Mouse (Mus musculus) heart, embryonic 15.5 days (tissue): ENCODE results near the gene Syn3. TPM values are rescaled to one million over a fixed set of nuclear protein-coding genes. Genes with fewer than 3 reads are reported as not detected.

Experiments
- ATAC-seq: fragments of 200-750 bp; cut with Nextera tagmentation; replicated peaks from 2 replicates; pipeline ENCODE4 v1.8.0; 2017; ENCODE audit warnings: low read depth, moderate TSS enrichment; ENCODE audit not compliant: insufficient number of reproducible peaks, insufficient read depth, low FRiP score
- H3K27ac ChIP-seq: fragments of 300-500 bp; sonication (generic); 2 replicates; pipeline ENCODE4 v1.5.1; 2015; ENCODE audit warnings: mild to moderate bottlenecking, inconsistent platforms
- H3K27me3 ChIP-seq: fragments of 300-500 bp; sonication (generic); 2 replicates; pipeline ENCODE4 v1.6.1; 2015; ENCODE audit warnings: inconsistent platforms
- H3K36me3 ChIP-seq: fragments of 300-500 bp; sonication (generic); 2 replicates; pipeline ENCODE4 v1.6.1; 2015; ENCODE audit warnings: mild to moderate bottlenecking, inconsistent platforms
- H3K4me1 ChIP-seq: fragments of 300-500 bp; sonication (generic); replicated peaks from 2 replicates; pipeline ENCODE4 v1.6.1; 2015; ENCODE audit warnings: inconsistent platforms
- H3K4me2 ChIP-seq: fragments of 300-500 bp; sonication (generic); 2 replicates; pipeline ENCODE4 v1.6.1; 2015; ENCODE audit warnings: inconsistent platforms, mild to moderate bottlenecking, moderate library complexity
- H3K4me3 ChIP-seq: fragments of 300-500 bp; sonication (generic); 2 replicates; pipeline ENCODE4 v1.5.1; 2015; ENCODE audit warnings: mild to moderate bottlenecking, inconsistent platforms
- H3K9ac ChIP-seq: fragments of 300-500 bp; sonication (generic); 2 replicates; pipeline ENCODE4 v1.6.1; 2015; ENCODE audit warnings: mild to moderate bottlenecking, inconsistent platforms
- H3K9me3 ChIP-seq: fragments of 300-500 bp; sonication (generic); replicated peaks from 2 replicates; pipeline ENCODE4 v1.6.1; 2016; ENCODE audit warnings: inconsistent platforms
- WGBS: fragments of 180-500 bp; shearing (Covaris S2); methylation state at CpG from one replicate; pipeline ENCODE4 v1.1.7; 2015; ENCODE audit warnings: mixed read lengths; 5-methylcytosine and 5-hydroxymethylcytosine counted together
- polyA plus RNA-seq: library from polyadenylated mRNA; unstranded; fragments of >200 nt; fragmentation: Nextera tagmentation; extraction: Ambion mirVana; gene quantifications from 2 replicates; pipeline ENCODE4 v1.2.1, GENCODE M21; 2015

Gene Syn3
- polyA plus RNA-seq, 1 experiment from 2014 or later = 0.82 TPM

GRCm38 (mm10) chr10:86194722-86195121, 304.0 kb downstream of the Syn3 start:
- no peak overlapping the region for H3K9ac ChIP-seq
- H3K36me3 ChIP-seq = no peaks in the 10 kb centered on the region
- no peaks in the 10 kb centered on the region for H3K27me3 ChIP-seq
- WGBS = 63% methylated on average over 4 of the region's 4 CpGs
- ATAC-seq = no peak
- no peaks in the 10 kb centered on the region for H3K9me3 ChIP-seq
- no peak overlapping the region for H3K4me2 ChIP-seq
- no peak overlapping the region for H3K27ac ChIP-seq
- H3K4me3 ChIP-seq = no peak overlapping the region
- H3K4me1 ChIP-seq = peaks cover 6% of the 10 kb centered on the region; the same call in 1 of the 2 replicates

GRCm38 (mm10) chr10:86193863-86194434, 304.7 kb downstream of the Syn3 start:
- Histone ChIP-seq H3K4me2 (no peak overlapping the region), H3K4me3 (no peak overlapping the region), H3K36me3 (no peaks in the 10 kb centered on the region), H3K9me3 (no peaks in the 10 kb centered on the region), H3K27me3 (no peaks in the 10 kb centered on the region), H3K9ac (no peak overlapping the region), H3K27ac (no peak overlapping the region), H3K4me1 (peaks cover 6% of the 10 kb centered on the region; the same call in 1 of the 2 replicates)
- no peak for ATAC-seq
- 52% methylated on average over 4 of the region's 4 CpGs for WGBS

GRCm38 (mm10) chr10:86188614-86189013, 310.1 kb downstream of the Syn3 start:
- H3K9ac ChIP-seq = no peak overlapping the region
- H3K4me1 ChIP-seq = no peaks in the 10 kb centered on the region
- no peak overlapping the region for H3K4me3 ChIP-seq
- H3K4me2 ChIP-seq = no peak overlapping the region
- no peaks in the 10 kb centered on the region for H3K9me3 ChIP-seq
- H3K27me3 ChIP-seq = no peaks in the 10 kb centered on the region
- no peak overlapping the region for H3K27ac ChIP-seq
- H3K36me3 ChIP-seq = no peaks in the 10 kb centered on the region
- ATAC-seq = no peak
- WGBS = 70% methylated on average over 4 of the region's 4 CpGs

DNA sequence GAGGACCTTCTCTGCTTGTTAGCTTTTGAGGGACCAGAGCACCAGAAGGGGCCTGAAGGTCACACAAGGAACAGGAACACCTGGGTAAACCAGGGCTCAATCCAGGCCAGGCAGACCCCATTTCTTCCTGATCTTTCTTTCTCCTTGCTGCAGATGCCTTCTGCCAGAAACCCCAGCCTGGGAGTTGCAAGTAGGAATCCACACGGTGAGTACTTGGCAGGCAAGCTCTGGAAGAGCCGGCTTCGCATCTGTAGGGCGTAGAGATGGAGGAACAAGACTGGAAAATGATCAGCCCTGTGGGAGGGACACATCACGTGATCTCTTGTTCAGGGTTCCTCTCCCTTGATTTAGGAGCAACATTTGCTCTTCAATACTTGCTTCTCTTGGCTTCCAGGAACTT, 310.8 kb downstream of the Syn3 start:
- H3K9me3 ChIP-seq = no peaks in the 10 kb centered on the region
- H3K4me3 ChIP-seq = no peak overlapping the region
- no peak for ATAC-seq
- H3K27ac ChIP-seq = no peak overlapping the region
- H3K4me2 ChIP-seq = no peak overlapping the region
- no peaks in the 10 kb centered on the region for H3K4me1 ChIP-seq
- H3K36me3 ChIP-seq = no peaks in the 10 kb centered on the region
- 75% methylated on average over 5 of the region's 5 CpGs for WGBS
- no peak overlapping the region for H3K9ac ChIP-seq
- no peaks in the 10 kb centered on the region for H3K27me3 ChIP-seq

DNA sequence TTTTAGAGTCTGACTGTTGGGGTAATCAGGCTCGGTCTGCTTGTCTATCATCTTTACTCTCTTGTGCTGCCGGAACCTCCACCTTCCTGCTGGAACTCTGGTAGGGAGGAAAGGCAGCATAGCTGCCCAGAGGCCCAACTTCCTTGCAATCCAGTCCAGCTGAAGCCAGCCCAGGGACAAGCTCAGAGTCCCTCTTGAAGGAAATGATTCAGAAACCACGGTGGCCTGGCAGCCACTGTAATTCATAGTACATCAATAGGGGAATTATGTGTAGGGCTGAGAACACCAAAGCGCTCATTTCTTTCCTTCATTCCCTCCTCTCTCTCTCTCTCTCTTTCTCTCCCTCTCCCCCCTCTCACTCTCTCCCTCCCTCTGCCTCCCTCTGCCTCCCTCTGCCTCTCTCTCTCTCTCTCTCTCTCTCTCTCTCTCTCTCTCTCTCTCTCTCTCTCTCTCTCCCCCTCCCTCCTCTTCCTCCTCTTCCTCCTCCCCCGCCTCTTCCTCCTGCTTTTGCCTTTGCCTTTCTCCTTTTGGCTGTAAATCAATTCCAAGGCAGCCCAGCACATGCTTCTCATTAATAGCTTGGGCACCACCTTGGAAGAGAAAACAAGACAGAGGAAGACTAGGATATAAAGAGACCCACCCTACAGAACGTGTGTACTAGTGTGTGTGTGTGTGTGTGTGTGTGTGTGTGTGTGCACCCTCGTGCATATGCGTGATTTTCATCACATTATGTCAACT, 315.4 kb downstream of the Syn3 start:
- Histone ChIP-seq H3K4me3 (no peak overlapping the region), H3K36me3 (no peaks in the 10 kb centered on the region), H3K9ac (no peak overlapping the region), H3K27me3 (no peaks in the 10 kb centered on the region), H3K9me3 (no peaks in the 10 kb centered on the region), H3K27ac (0 out of 2 replicates have a peak overlapping the region, but pooled peaks have one; percentile 16), H3K4me1 (no peaks in the 10 kb centered on the region), H3K4me2 (no peak overlapping the region)
- no peak for ATAC-seq
- WGBS = 56% methylated on average over 8 of the region's 8 CpGs

DNA sequence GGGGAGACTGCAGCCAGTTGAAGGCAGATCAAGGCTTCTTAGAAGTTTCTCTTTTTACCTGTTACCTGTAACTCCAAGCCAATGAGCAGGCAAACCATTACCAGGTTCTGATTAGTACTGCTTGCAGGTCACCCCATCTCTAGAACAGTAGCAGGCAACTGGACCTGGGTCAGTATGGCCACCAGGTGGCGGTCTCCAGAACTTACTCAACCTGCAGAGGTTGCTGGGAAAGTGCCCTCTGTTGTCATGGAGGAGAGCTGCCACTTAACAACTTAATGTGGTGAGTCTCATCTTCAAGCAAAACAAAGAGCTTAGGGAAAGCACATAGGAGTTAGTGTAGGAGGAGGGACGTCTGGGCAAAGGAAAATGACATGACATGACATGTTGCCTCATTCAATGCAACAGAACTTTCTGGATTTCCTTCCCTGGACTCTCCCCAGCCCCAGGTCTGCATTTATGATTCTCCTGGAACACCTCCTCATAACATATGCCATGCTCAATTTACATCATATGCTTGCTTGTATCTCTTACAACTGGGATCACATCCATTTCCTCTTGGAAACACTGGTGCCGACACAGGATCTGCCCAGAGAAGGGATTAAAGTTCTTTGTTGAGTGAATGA, 316.4 kb downstream of the Syn3 start:
- no peak overlapping the region for H3K4me2 ChIP-seq
- no peak overlapping the region for H3K9ac ChIP-seq
- ATAC-seq = no peak
- H3K9me3 ChIP-seq = no peaks in the 10 kb centered on the region
- H3K4me1 ChIP-seq = no peaks in the 10 kb centered on the region
- no peaks in the 10 kb centered on the region for H3K27me3 ChIP-seq
- no peaks in the 10 kb centered on the region for H3K36me3 ChIP-seq
- H3K4me3 ChIP-seq = no peak overlapping the region
- 48% methylated on average over 3 of the region's 3 CpGs for WGBS
- H3K27ac ChIP-seq = no peak overlapping the region

GRCm38 (mm10) chr10:86176411-86176810, 322.3 kb downstream of the Syn3 start:
- no peaks in the 10 kb centered on the region for H3K9me3 ChIP-seq
- 83% methylated on average over 2 of the region's 2 CpGs for WGBS

GRCm38 (mm10) chr10:86174017-86174416, 324.7 kb downstream of the Syn3 start:
- Histone ChIP-seq H3K4me2 (no peak overlapping the region), H3K9me3 (no peaks in the 10 kb centered on the region), H3K4me3 (no peak overlapping the region), H3K4me1 (no peaks in the 10 kb centered on the region), H3K9ac (no peak overlapping the region), H3K27me3 (no peaks in the 10 kb centered on the region), H3K36me3 (no peaks in the 10 kb centered on the region), H3K27ac (no peak overlapping the region)
- WGBS = 64% methylated on average over 6 of the region's 6 CpGs
- no peak for ATAC-seq

More at GRCm38 (mm10) chr10:86176411-86176810, 322.3 kb downstream of the Syn3 start:
- no peak overlapping the region for H3K4me2 ChIP-seq
- H3K4me3 ChIP-seq = no peak overlapping the region
- ATAC-seq = no peak
- H3K27ac ChIP-seq = no peak overlapping the region
- no peak overlapping the region for H3K9ac ChIP-seq
- no peaks in the 10 kb centered on the region for H3K27me3 ChIP-seq
- H3K36me3 ChIP-seq = no peaks in the 10 kb centered on the region
- no peaks in the 10 kb centered on the region for H3K4me1 ChIP-seq

- Histone ChIP-seq H3K27ac (no peak overlapping the region), H3K9me3 (no peaks in the 10 kb centered on the region), H3K9ac (no peak overlapping the region), H3K27me3 (no peaks in the 10 kb centered on the region), H3K4me2 (no peak overlapping the region), H3K4me1 (no peaks in the 10 kb centered on the region), H3K36me3 (no peaks in the 10 kb centered on the region), H3K4me3 (no peak overlapping the region)
- WGBS = 72% methylated on average over 4 of the region's 4 CpGs
- no peak for ATAC-seq
These were observed 325.4 kb downstream of the Syn3 start for GRCm38 (mm10) chr10:86173284-86173683.

- Histone ChIP-seq H3K4me3 (no peak overlapping the region), H3K27ac (no peak overlapping the region), H3K4me2 (no peak overlapping the region), H3K9ac (no peak overlapping the region), H3K4me1 (peaks cover 6% of the 10 kb centered on the region), H3K9me3 (no peaks in the 10 kb centered on the region), H3K27me3 (no peaks in the 10 kb centered on the region), H3K36me3 (no peaks in the 10 kb centered on the region)
- WGBS = 94% methylated on average over 1 of the region's 1 CpGs
- ATAC-seq = no peak
These were observed 327.4 kb downstream of the Syn3 start for GRCm38 (mm10) chr10:86171246-86171645.

GRCm38 (mm10) chr10:86168084-86168483, 330.6 kb downstream of the Syn3 start:
- ATAC-seq = no peak
- H3K27ac ChIP-seq = no peak overlapping the region
- H3K9ac ChIP-seq = no peak overlapping the region
- H3K27me3 ChIP-seq = no peaks in the 10 kb centered on the region
- peaks cover 6% of the 10 kb centered on the region for H3K4me1 ChIP-seq
- WGBS = 61% methylated on average over 2 of the region's 2 CpGs
- H3K36me3 ChIP-seq = no peaks in the 10 kb centered on the region
- no peak overlapping the region for H3K4me3 ChIP-seq
- H3K4me2 ChIP-seq = no peak overlapping the region
- H3K9me3 ChIP-seq = no peaks in the 10 kb centered on the region
